Mouse (Mus musculus): ENCODE results near the gene Slc9b1. TPM values are rescaled to one million over a fixed set of nuclear protein-coding genes. Genes with fewer than 3 reads are reported as not detected.

The Slc9b1 gene
- not detected in 2 replicates for polyA plus RNA-seq (2012; rRNA removed)

GRCm38 (mm10) chr3:135347739-135348264 is at the start of gene Slc9b1:
TSS of gene Slc9b1 (plus strand) at chr3:135348029.

GRCm38 (mm10) chr3:135307411-135308259 is 40.2 kb upstream of the Slc9b1 start, which contains the start of gene Slc9b2:
TSS of gene Slc9b2 (plus strand) at chr3:135307700.

GRCm38 (mm10) chr3:135423608-135424212 is 75.9 kb downstream of the Slc9b1 start, which contains the start of gene Cisd2:
TSS of gene Cisd2 (minus strand) at chr3:135423925.

GRCm38 (mm10) chr3:135437758-135438495 is 90.1 kb downstream of the Slc9b1 start, which contains the start of gene Ube2d3:
TSS of gene Ube2d3 (plus strand) at chr3:135438149.

Other genes with a start within 250 kb of the Slc9b1 start
- 1.9 and 2.7 TPM in 2 replicates for gene Cenpe, start 135.5 kb upstream of the Slc9b1 start, polyA plus RNA-seq (2012; rRNA removed)
- 0.75 and 0.80 TPM in 2 replicates for gene Bdh2, start 66.8 kb upstream of the Slc9b1 start, polyA plus RNA-seq (2012; rRNA removed)
- gene Slc9b2, start 40.3 kb upstream of the Slc9b1 start, polyA plus RNA-seq (2012; rRNA removed) = 0.06 and 0.10 TPM in 2 replicates
- 34.9 and 36.9 TPM in 2 replicates for gene Cisd2, start 75.9 kb downstream of the Slc9b1 start, polyA plus RNA-seq (2012; rRNA removed)
- gene Ube2d3, start 90.1 kb downstream of the Slc9b1 start, polyA plus RNA-seq (2012; rRNA removed) = 233 TPM in 2 replicates
- 6.7 and 7.2 TPM in 2 replicates for gene Manba, start 137.6 kb downstream of the Slc9b1 start, polyA plus RNA-seq (2012; rRNA removed)